Mouse (Mus musculus) adrenal gland, postnatal 25 days (tissue): ENCODE measurements around the gene Keg1. TPM values are rescaled to one million over a fixed set of nuclear protein-coding genes. Genes with fewer than 3 reads are reported as not detected.
"Not testable (repeated sequence)": the region's sequence is repeated elsewhere in the genome, so short reads cannot be mapped to it uniquely, and the experiment has no call there.

ENCODE experiments used
- DNase-seq: peaks from one replicate; pipeline ENCODE4 v3.0.0; 2021; ENCODE audit warnings: mixed read lengths
- long read RNA-seq: library from polyadenylated mRNA; stranded (forward); transcript quantifications from one replicate; pipeline ENCODE4 v2.0.0, GENCODE M21; 2021
- total RNA-seq: library from RNA; stranded (reverse); gene quantifications from 2 replicates; pipeline ENCODE4 v1.2.3, GENCODE M21; 2021

Keg1 gene
- not detected in 2 replicates for total RNA-seq
- long read RNA-seq, transcript Keg1-201 (6 exons, 1,676 nt) = major isoform, 122 of 141 reads
- long read RNA-seq, partial matches to known transcripts = 7 of 141 reads
- long read RNA-seq, other reads (novel, unspliced or antisense) = 9 of 141 reads

- no peak for DNase-seq
Observed at GRCm38 (mm10) chr19:12695590-12695989, at the start of gene Keg1. Keg1 (plus strand) TSS chr19:12695786.

GRCm38 (mm10) chr19:12649511-12649910, 46.1 kb upstream of the Keg1 start:
- DNase-seq = no peak

DNA sequence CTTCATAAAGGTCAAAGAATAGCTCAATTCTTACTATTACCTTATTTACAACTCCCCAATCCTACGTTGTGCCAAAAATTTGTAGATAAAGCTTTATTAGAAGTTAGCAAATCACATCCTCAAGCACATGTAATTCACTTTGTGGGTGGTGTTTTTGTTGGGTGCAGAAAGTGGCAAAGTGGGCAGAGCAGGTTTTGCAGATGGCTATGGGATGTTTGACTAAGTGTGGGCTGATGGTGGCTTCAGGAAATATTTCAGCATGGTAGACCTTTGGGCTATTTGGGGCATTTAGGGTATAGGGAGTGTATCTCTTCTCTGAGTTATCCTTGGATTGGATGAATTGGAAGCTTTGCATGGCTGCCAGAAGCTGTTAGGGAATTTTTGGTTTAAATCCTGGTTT, 29.4 kb upstream of the Keg1 start:
- no peak for DNase-seq

GRCm38 (mm10) chr19:12668601-12669000, 27.0 kb upstream of the Keg1 start:
- DNase-seq = not testable (repeated sequence)

GRCm38 (mm10) chr19:12670139-12670538, 25.4 kb upstream of the Keg1 start, which contains the start of gene Olfr1442:
Olfr1442 (plus strand) TSS chr19:12670439.
- DNase-seq = no peak

GRCm38 (mm10) chr19:12671051-12671450, 24.5 kb upstream of the Keg1 start:
- DNase-seq = no peak

DNA sequence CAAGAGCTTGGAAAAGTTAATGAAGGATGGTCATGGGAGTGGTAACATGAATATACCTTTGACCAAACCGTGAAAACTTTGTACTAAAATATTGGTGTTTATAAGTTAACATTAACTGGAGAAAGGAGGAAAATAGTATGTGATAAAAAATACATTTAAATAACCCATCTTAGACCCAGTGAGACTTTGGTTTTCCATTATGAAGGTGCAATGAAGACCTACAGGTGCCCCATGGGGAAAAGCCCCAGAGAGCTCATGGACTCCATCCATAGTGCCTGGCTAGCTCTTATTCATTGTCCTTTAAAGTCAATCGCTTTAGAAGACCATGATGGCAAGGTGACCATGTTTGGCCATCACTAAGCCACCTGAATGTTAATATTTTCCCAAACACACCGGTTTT, 17.8 kb upstream of the Keg1 start, which contains the start of gene Olfr1443:
TSS of gene Olfr1443 (plus strand) at position 301 of the 400 bp plus-strand sequence.
- DNase-seq = no peak

DNA sequence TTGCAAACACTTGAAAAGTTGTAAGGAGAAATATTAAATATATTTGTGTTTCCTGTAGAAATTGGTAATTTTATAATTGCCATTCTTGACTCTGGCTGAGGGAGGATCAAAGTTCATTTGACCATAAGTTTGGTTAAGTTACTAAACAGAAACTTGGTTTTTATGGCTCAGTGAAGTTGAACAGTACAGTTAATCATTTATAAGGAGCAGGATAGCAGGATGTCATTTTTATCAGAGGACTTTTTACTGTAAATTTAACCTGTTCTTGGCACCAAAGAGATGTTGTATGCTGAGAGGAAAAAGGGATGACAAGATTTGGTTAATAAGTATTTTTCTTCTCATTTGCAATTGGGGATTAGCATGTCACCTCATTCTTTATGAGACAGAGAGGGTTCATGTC, 10.9 kb upstream of the Keg1 start:
- DNase-seq = no peak

DNA sequence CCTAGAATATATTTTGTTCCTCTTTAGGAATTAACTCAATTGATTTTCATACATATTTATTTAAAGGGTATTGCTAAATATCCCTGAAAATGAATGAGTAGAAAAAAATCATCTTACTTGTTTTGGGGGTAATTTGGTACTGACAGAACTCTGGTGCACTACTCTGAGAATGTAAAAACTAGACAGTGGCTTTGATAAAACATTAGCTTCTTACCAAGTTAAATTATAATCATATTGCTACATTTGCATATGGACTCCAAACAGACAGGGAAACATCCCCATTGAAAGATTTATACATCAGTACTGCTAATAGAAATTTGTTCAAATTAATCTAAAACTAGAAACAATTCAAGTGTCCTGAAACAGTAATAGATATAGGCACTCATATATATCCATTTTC, 10.4 kb upstream of the Keg1 start:
- no peak for DNase-seq

- DNase-seq = no peak
Observed at GRCm38 (mm10) chr19:12696221-12696620, 635 bp downstream of the Keg1 start.

GRCm38 (mm10) chr19:12708458-12708857, 12.9 kb downstream of the Keg1 start:
- no peak for DNase-seq

DNA sequence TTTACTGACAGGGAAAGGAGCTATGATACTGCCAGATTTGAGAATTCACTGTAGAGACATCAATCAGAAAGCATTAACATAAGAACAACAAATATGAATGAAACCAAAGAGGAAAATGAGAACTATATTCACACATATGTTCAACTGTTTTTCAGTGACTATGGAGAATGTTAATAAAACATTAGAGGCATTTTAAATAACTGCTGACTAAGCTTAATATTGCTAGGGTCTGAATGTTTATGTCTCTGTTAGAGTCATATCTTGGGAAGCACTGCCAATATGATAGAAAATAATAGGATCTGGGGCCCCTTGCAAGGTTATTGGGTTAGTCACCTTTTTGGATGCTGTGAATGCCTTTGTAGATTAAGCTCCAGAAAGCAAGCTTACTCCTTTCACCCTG, 13.4 kb downstream of the Keg1 start:
- DNase-seq = no peak

DNA sequence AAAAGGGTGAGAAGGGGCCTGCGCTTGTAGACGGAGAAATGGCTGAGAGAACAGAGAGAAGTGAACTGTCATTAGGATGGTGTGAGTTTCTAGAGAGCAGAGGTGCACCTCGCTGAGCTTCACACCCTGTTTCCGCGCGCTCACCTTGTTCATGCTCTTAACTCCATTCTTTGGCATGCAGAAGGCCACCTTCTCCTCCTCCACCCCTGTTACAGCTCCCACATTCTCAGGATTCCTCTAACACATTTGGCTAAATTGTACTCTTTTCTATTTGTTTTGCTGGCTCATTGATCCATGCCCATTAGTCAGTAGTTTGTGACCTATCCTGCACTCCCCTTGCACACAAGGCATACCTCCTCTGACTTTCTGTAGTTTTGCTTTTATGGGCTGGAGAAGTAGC, 23.6 kb downstream of the Keg1 start:
- DNase-seq = no peak

DNA sequence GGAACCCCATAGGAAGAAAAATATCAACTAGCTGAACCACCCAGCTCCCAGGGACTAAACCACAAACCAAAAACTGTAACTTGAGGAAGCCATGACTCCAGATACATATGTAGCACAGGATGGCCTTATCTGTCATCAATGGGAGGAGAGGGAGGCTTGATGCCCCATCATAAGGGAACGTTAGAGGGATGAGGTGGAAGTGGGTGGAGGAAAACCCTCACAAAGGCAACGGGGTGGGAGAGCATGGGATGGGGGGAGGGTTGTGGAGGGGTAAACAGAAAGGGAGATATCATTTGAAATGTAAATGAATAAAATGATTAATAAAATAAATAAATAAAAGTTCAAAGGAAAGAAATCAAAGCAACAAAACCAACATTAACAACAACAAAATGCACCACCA, 24.9 kb downstream of the Keg1 start:
- no peak for DNase-seq

GRCm38 (mm10) chr19:12720919-12721318, 25.3 kb downstream of the Keg1 start:
- DNase-seq = not testable (repeated sequence)

DNA sequence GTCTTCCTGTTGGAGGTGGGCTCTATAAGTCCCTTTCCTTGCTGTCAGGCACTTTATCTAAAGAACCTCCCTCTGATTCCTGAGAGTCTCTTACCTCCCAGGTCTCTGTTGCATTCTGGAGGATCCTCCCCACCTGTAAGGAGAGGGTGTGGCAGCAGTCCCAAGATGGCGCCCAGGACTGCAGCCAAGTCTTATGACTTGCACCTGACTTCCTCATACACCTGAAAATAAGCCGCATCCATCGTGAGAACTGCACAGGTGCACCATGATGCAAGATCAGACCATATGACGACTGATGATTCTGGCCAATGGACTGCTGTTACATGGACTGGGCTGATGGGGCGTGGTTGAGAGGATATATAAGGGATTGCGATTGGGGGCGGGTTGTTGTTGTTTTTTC, 26.0 kb downstream of the Keg1 start:
- DNase-seq = not testable (repeated sequence)

GRCm38 (mm10) chr19:12722308-12722707, 26.7 kb downstream of the Keg1 start:
- DNase-seq = peak; percentile 66

DNA sequence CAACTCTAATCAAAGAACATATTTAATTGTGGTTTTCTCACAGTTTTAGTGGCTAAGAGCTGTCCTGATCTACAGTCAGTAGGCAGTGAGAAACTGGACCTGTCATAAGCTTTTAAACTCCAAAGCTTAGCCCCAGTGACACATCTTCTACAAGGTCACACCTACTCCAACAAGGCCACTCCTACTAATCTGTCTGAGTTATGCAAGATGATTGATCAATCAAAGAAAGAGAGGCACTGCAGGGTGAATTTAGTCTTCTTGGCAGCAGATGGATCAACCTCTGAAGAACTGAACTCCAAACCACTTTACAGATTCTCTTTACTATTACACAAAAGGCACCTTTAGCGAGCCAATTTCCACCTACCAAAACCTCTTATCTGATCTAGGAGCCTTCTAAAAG, 30.3 kb downstream of the Keg1 start:
- no peak for DNase-seq

GRCm38 (mm10) chr19:12731036-12731435, 35.5 kb downstream of the Keg1 start:
- no peak for DNase-seq

GRCm38 (mm10) chr19:12731950-12732349, 36.4 kb downstream of the Keg1 start:
- DNase-seq = no peak

DNA sequence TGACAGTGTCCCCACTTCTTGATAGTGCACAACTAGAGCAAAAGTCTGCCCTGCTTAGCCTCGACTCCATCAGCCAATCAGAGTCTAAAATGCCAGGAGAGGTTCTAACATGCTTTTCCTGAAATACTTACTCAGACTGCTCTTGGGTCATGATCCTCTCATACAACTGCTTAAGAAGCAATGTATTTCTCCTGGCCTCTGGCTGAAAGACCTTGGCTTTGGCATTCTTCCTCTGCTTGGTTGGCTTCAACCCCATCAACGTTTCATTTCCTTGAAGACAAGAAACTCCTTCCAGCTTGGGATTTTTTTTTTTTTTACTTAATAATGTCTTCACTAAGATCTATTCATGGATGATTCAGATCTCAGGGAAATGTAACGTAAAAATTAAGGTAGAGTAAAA, 60.7 kb downstream of the Keg1 start:
- DNase-seq = no peak

GRCm38 (mm10) chr19:12758936-12759478, 63.4 kb downstream of the Keg1 start:
- no peak for DNase-seq

- DNase-seq = peak; percentile 56
Observed at GRCm38 (mm10) chr19:12759656-12760055, 64.1 kb downstream of the Keg1 start.
